Mouse (Mus musculus): ENCODE results near the gene Atp1b4. TPM values are rescaled to one million over a fixed set of nuclear protein-coding genes. Genes with fewer than 3 reads are reported as not detected.
"Not testable (repeated sequence)": the region's sequence is repeated elsewhere in the genome, so short reads cannot be mapped to it uniquely, and the experiment has no call there.

Atp1b4 gene
- polyA plus RNA-seq, 1 experiment from 2014 or later: 1.3 TPM

GRCm38 (mm10) chrX:38364621-38365020 lies 48.6 kb downstream of the Atp1b4 start:
- ATAC-seq (ENCODE audit: low read depth): not testable (repeated sequence)
- WGBS: 46% methylated on average over 1 of the region's 1 CpGs

GRCm38 (mm10) chrX:38373169-38373568 lies 57.2 kb downstream of the Atp1b4 start:
- WGBS: 73% methylated on average over 1 of the region's 1 CpGs
- H3K9me3 ChIP-seq (ENCODE audit: control insufficient read depth, low read length); H3K27ac ChIP-seq (ENCODE audit: low read length); H3K9ac ChIP-seq (ENCODE audit: low read length); H3K4me1 ChIP-seq (replicated peaks; ENCODE audit: control insufficient read depth, insufficient read depth, low read length); H3K27me3 ChIP-seq (ENCODE audit: control insufficient read depth, insufficient read depth, low read depth, low read length); H3K36me3 ChIP-seq (ENCODE audit: control insufficient read depth, insufficient read depth, low read length); H3K4me3 ChIP-seq (ENCODE audit: low read length); H3K4me2 ChIP-seq (ENCODE audit: low read depth, low read length); ATAC-seq (ENCODE audit: low read depth): not testable (repeated sequence)

More at GRCm38 (mm10) chrX:38364621-38365020, 48.6 kb downstream of the Atp1b4 start:
- not testable (repeated sequence) for H3K27ac ChIP-seq (ENCODE audit: low read length); H3K27me3 ChIP-seq (ENCODE audit: control insufficient read depth, insufficient read depth, low read depth, low read length); H3K4me1 ChIP-seq (replicated peaks; ENCODE audit: control insufficient read depth, insufficient read depth, low read length); H3K4me3 ChIP-seq (ENCODE audit: low read length); H3K4me2 ChIP-seq (ENCODE audit: low read depth, low read length); H3K9ac ChIP-seq (ENCODE audit: low read length); H3K9me3 ChIP-seq (ENCODE audit: control insufficient read depth, low read length); H3K36me3 ChIP-seq (ENCODE audit: control insufficient read depth, insufficient read depth, low read length)

Other genes starting within 250 kb of the Atp1b4 start
- not detected in 2 replicates for gene Rhox10, start 249.7 kb upstream of the Atp1b4 start, polyA plus RNA-seq (2015; fragmentation: Nextera tagmentation; extraction: Ambion mirVana)
- not detected in 2 replicates for gene Rhox11, start 231.0 kb upstream of the Atp1b4 start, polyA plus RNA-seq (2015; fragmentation: Nextera tagmentation; extraction: Ambion mirVana)
- not detected in 2 replicates for gene Rhox12, start 205.3 kb upstream of the Atp1b4 start, polyA plus RNA-seq (2015; fragmentation: Nextera tagmentation; extraction: Ambion mirVana)
- not detected in 2 replicates for gene Rhox13, start 195.0 kb upstream of the Atp1b4 start, polyA plus RNA-seq (2015; fragmentation: Nextera tagmentation; extraction: Ambion mirVana)
- gene Zbtb33, start 126.4 kb upstream of the Atp1b4 start, polyA plus RNA-seq (2015; fragmentation: Nextera tagmentation; extraction: Ambion mirVana): 2.7 and 3.6 TPM in 2 replicates
- 23.0 and 24.5 TPM in 2 replicates for gene Tmem255a, start 63.7 kb upstream of the Atp1b4 start, polyA plus RNA-seq (2015; fragmentation: Nextera tagmentation; extraction: Ambion mirVana)
- gene Lamp2, start 140.3 kb downstream of the Atp1b4 start, polyA plus RNA-seq (2015; fragmentation: Nextera tagmentation; extraction: Ambion mirVana): 167 and 170 TPM in 2 replicates